Mouse (Mus musculus) urinary bladder, postnatal 4 days (tissue): Measurements from ENCODE around the gene Rnf121.

Experiments used
- DNase-seq, 2 experiments: peaks; one replicate each; pipeline ENCODE4 v3.0.0; 2021 to 2022; ENCODE audit warnings: low spot score in 2 of 2

Rnf121 gene

GRCm38 (mm10) chr7:102065046-102065891 lies at the start of gene Rnf121, which contains the start of the genes Xndc1 and Xntrpc:
Gene Rnf121, minus strand, starts transcription at chr7:102065469.
Gene Xndc1, plus strand, starts transcription at chr7:102065511.
Gene Xntrpc, plus strand, starts transcription at chr7:102065713.
- peak; percentile 86 to 92 for DNase-seq

- no peak for DNase-seq
These were observed 48.0 kb upstream of the Rnf121 start for GRCm38 (mm10) chr7:102113151-102113729.

GRCm38 (mm10) chr7:102109746-102110145 lies 44.5 kb upstream of the Rnf121 start:
- DNase-seq, result no peak

- DNase-seq, result no peak
These were observed 43.9 kb upstream of the Rnf121 start, which contains the start of gene Art5 for GRCm38 (mm10) chr7:102109171-102109570. Gene Art5, minus strand, starts transcription at chr7:102109489.

- DNase-seq, result no peak
These were observed 42.9 kb upstream of the Rnf121 start for GRCm38 (mm10) chr7:102108206-102108605.

- DNase-seq, result no peak
These were observed 41.5 kb upstream of the Rnf121 start for GRCm38 (mm10) chr7:102106700-102107141.

GRCm38 (mm10) chr7:102104126-102104525 lies 38.9 kb upstream of the Rnf121 start:
- no peak for DNase-seq

GRCm38 (mm10) chr7:102103555-102103954 lies 38.3 kb upstream of the Rnf121 start:
- DNase-seq, result no peak

GRCm38 (mm10) chr7:102102696-102103095 lies 37.4 kb upstream of the Rnf121 start:
- DNase-seq, result no peak

GRCm38 (mm10) chr7:102102241-102102640 lies 37.0 kb upstream of the Rnf121 start:
- DNase-seq, result no peak

GRCm38 (mm10) chr7:102101487-102101886 lies 36.2 kb upstream of the Rnf121 start, which contains the start of gene Art1:
Gene Art1, plus strand, starts transcription at chr7:102101743.
- no peak for DNase-seq

- DNase-seq, result no peak
These were observed 35.6 kb upstream of the Rnf121 start for GRCm38 (mm10) chr7:102100868-102101267.

- DNase-seq, result no peak
These were observed 34.7 kb upstream of the Rnf121 start for GRCm38 (mm10) chr7:102099760-102100661.

GRCm38 (mm10) chr7:102087336-102087735 lies 22.1 kb upstream of the Rnf121 start:
- DNase-seq, result no peak

GRCm38 (mm10) chr7:102084041-102084696 lies 18.9 kb upstream of the Rnf121 start:
- DNase-seq, result no peak

GRCm38 (mm10) chr7:102082816-102083215 lies 17.5 kb upstream of the Rnf121 start, which contains the start of gene Trpc2:
Gene Trpc2, plus strand, starts transcription at chr7:102083116.
- no peak for DNase-seq

- DNase-seq, result no peak
These were observed 16.5 kb upstream of the Rnf121 start for GRCm38 (mm10) chr7:102081784-102082183.

- DNase-seq, result no peak
These were observed 15.0 kb upstream of the Rnf121 start for GRCm38 (mm10) chr7:102080311-102080710.

GRCm38 (mm10) chr7:102078517-102078916 lies 13.2 kb upstream of the Rnf121 start:
- DNase-seq, result no peak

- no peak for DNase-seq
These were observed 11.5 kb upstream of the Rnf121 start for GRCm38 (mm10) chr7:102076714-102077296.

- no peak for DNase-seq
These were observed 1.1 kb upstream of the Rnf121 start for GRCm38 (mm10) chr7:102066363-102066762.
